Mouse (Mus musculus): Measurements from ENCODE around the gene Hecw2.

Hecw2 gene

DNA sequence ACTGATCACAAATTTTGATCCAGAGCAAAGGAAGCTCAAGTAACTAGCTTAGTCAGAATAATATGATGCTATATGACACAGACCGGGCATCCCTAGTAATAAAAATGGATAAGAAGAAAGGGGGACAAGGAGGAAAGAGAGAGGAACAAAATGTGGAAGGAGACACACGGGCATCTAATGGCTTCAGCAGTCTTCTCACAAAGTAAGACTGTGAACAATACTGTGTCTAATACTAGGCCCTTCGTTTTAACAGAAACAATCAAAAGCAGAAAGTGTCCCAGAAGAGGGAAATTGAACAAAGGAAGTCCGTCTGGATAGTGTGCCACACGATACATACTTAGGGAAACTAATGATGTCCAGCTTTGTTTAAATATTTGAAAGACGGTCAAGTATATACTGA lies 419.9 kb downstream of the Hecw2 start:
- DNase-seq: no peak

- DNase-seq: no peak
Observed at GRCm38 (mm10) chr1:53774571-53774970, 420.4 kb downstream of the Hecw2 start.

- peak; percentile 90 for DNase-seq
Observed at GRCm38 (mm10) chr1:53773994-53774393, 421.0 kb downstream of the Hecw2 start.

DNA sequence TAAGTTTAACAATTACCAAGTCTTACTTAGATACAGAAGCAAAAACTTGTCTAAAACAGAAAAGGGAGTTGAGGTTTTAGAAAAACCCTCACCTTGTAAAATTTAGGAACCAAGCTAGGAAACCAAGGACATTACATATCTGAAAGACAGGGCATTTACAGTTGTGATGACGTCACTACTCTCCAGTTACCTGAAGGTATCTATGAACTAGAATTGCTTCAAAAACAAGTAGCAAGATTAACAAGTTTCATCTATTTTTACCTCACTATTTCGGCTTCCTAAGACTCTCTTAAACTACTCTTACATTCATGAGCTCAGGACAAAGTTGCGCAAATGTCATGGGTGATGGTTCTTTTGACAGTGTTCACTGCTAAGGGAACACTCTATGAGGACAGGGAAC lies 422.0 kb downstream of the Hecw2 start:
- no peak for DNase-seq

GRCm38 (mm10) chr1:53771476-53771875 lies 423.5 kb downstream of the Hecw2 start:
- DNase-seq: no peak

DNA sequence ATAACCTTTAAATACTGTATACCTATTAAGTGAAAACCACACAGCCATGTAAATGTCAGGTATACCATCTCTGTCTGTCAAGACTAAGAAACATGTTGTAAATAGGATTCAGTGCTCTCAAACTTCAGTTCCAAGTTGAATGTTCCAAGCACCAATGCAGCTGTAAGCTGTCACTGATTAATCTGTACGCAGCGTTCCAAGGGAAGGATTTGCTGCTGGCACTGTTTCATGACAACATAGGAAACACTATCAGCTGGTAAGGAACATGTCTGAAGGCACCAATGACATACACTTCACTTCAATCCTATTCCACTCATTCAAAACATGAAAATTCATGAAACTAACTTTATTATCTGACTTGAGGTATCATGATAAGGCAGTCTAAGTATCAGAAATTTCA lies 428.9 kb downstream of the Hecw2 start:
- DNase-seq: no peak

- no peak for DNase-seq
Observed at GRCm38 (mm10) chr1:53757316-53757715, 437.7 kb downstream of the Hecw2 start.

All from thymus, postnatal 14 days (tissue).